Mouse (Mus musculus): ENCODE data around the gene Nexn. TPM values are rescaled to one million over a fixed set of nuclear protein-coding genes. Genes with fewer than 3 reads are reported as not detected.

The Nexn gene
- not detected for total RNA-seq (2023)

DNA sequence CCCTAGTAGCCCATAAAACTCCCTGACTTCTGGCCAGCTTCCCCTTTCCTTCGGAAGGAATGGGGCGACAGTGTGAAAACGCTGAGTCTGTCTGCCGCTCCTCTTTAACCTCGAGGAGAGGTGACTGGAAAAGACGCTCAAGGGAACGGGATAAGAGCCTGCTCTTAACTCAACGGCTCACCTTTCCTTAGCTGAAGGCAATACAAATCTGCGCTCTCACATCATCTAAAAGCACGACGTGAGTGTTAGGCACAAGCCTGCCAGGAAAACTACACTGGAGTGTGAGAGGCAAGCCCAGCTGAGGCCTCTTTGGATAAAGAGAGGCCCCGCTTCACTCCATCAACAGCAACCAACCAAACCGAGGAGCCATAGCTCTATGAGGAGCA lies at the start of gene Nexn:
Nexn (minus strand) TSS at position 315 of the 386 bp plus-strand sequence.

DNA sequence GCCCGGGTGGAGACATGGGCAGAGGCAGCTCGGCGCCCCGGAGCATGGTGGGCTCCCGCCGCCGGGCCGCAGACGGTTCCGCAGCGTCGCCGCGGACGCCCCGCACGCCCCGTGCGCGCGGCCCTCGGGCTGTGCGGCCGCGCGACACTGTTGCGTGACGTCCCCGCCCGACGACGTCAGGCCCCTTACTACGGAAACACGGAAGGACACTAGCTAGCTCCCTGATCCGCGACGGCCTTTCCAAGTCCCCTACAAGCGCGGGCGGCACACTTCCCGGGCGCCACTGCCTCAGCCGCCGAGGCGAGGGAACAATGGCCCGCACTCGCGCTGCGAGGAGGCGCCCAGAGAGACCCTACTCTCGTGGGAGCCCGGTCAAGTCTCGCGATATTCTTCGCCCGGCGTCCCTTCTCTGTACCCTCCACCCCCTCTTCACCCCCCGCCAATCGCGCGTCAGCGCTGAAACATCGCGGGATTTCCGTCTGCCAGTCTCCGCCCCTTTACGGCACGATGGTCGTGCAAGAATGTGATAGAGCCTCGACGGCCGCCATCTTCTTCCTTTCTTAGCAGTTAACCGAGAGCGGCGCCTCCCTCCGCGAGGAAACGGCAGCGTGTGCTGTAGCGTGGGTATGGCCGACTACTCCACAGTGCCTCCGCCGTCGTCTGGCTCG lies 56.0 kb downstream of the Nexn start, which contains the start of the genes Dnajb4 and Fubp1:
Dnajb4 (minus strand) TSS at position 336 of the 668 bp plus-strand sequence.
Fubp1 (plus strand) TSS at position 456 of the 668 bp plus-strand sequence.

Other genes starting within 250 kb of the Nexn start
- not detected for gene Gipc2, start 100.1 kb downstream of the Nexn start, total RNA-seq (2023)
- 10 to 100 TPM; 43.6 to 59.1 TPM for gene Dnajb4, start 56.0 kb downstream of the Nexn start, total RNA-seq (2023)
- gene Fubp1, start 55.9 kb downstream of the Nexn start, total RNA-seq (2023) = 100 to 1,000 TPM; 253 to 263 TPM
- 10 to 100 TPM; 27.4 to 32.4 TPM for gene Miga1, start 74.1 kb upstream of the Nexn start, total RNA-seq (2023)
- 10 to 100 TPM; 65.6 to 72.6 TPM for gene Usp33, start 80.1 kb upstream of the Nexn start, total RNA-seq (2023)
- gene Zzz3, start 129.1 kb upstream of the Nexn start, total RNA-seq (2023) = 10 to 100 TPM; 56.7 to 63.9 TPM

Measured in B cell, adult 67 days (primary cell).